Mouse (Mus musculus): ENCODE measurements around the gene Gm6993.

Gm6993 gene

GRCm38 (mm10) chr12:31271361-31272011, 30.9 kb downstream of the Gm6993 start:
- DNase-seq (ENCODE audit: inconsistent ontology term), result peak; percentile 96

GRCm38 (mm10) chr12:31272012-31272735, 31.6 kb downstream of the Gm6993 start:
- peak; percentile 75 for DNase-seq (ENCODE audit: inconsistent ontology term)

- peak; percentile 86 for DNase-seq (ENCODE audit: inconsistent ontology term)
Measured at GRCm38 (mm10) chr12:31272846-31273245, 32.3 kb downstream of the Gm6993 start.

- no peak for DNase-seq (ENCODE audit: inconsistent ontology term)
Measured at GRCm38 (mm10) chr12:31273646-31274045, 33.1 kb downstream of the Gm6993 start.

GRCm38 (mm10) chr12:31275411-31275810, 34.8 kb downstream of the Gm6993 start:
- no peak for DNase-seq (ENCODE audit: inconsistent ontology term)

- DNase-seq (ENCODE audit: inconsistent ontology term), result no peak
Measured at GRCm38 (mm10) chr12:31278270-31278669, 37.7 kb downstream of the Gm6993 start.

- no peak for DNase-seq (ENCODE audit: inconsistent ontology term)
Measured at GRCm38 (mm10) chr12:31280318-31280717, 39.7 kb downstream of the Gm6993 start.

- DNase-seq (ENCODE audit: inconsistent ontology term), result no peak
Measured at GRCm38 (mm10) chr12:31281100-31281591, 40.6 kb downstream of the Gm6993 start.

- DNase-seq (ENCODE audit: inconsistent ontology term), result no peak
Measured at GRCm38 (mm10) chr12:31282241-31282640, 41.7 kb downstream of the Gm6993 start.

GRCm38 (mm10) chr12:31283131-31283530, 42.6 kb downstream of the Gm6993 start:
- DNase-seq (ENCODE audit: inconsistent ontology term), result no peak

GRCm38 (mm10) chr12:31283617-31284136, 43.1 kb downstream of the Gm6993 start:
- no peak for DNase-seq (ENCODE audit: inconsistent ontology term)

GRCm38 (mm10) chr12:31289046-31289445, 48.5 kb downstream of the Gm6993 start:
- no peak for DNase-seq (ENCODE audit: inconsistent ontology term)

Data from Muller cell, postnatal 12 days (primary cell).